Mouse (Mus musculus) layer of hippocampus, postnatal 36 days (tissue): ENCODE data around the gene Scn4a. TPM values are rescaled to one million over a fixed set of nuclear protein-coding genes. Genes with fewer than 3 reads are reported as not detected.

Source experiments
- DNase-seq, 2 experiments: peaks; one replicate each; pipeline ENCODE4 v3.0.0; 2022
- total RNA-seq, 2 experiments: library from RNA; stranded (reverse); gene quantifications; 2 replicates each; pipeline ENCODE4 v1.2.3; 2021

The Scn4a gene
- total RNA-seq, 2 experiments from 2014 or later, result not detected

DNA sequence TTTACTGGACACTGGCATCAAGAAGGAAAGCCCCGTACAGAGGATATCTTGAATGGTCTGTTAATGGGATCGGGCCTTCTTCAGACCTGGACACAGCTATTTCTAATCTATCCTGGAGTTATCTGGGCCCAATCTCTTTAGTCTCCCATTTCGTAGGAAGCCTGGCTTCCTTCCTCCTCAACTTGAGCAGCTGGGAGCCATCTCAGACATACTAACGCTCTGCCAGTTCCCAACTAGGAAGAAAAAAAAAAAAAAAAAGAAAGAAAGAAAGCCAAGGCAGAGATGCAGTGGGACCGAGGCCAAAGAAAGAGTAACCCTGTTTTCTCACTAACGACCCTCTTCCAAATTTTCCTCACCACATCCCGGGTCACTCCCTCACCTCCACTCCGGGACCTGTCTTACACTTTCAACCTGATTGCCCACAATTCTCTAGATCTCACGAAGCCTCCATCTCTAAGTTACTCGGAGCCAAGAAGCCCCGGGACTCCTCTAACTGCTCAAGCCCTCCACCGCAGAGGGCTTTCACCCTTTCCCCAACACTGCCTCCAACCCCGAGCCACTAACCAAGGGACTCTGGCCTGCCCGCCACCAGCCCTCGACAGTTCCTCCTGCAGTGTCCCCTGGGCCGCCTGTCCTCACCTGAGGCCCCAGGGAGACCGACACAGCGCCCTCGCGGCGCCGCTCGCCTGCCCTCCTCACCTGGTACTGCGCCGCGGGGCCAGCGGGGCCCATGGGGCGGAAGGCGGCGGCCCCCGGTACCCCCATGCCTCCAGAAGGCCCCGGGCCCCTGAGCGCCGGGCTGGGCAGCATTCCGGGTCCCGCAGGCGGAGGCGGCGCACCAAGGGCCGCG is 81.1 kb downstream of the Scn4a start:
- peak in 1 of 2 experiments; percentile 38 for DNase-seq

DNA sequence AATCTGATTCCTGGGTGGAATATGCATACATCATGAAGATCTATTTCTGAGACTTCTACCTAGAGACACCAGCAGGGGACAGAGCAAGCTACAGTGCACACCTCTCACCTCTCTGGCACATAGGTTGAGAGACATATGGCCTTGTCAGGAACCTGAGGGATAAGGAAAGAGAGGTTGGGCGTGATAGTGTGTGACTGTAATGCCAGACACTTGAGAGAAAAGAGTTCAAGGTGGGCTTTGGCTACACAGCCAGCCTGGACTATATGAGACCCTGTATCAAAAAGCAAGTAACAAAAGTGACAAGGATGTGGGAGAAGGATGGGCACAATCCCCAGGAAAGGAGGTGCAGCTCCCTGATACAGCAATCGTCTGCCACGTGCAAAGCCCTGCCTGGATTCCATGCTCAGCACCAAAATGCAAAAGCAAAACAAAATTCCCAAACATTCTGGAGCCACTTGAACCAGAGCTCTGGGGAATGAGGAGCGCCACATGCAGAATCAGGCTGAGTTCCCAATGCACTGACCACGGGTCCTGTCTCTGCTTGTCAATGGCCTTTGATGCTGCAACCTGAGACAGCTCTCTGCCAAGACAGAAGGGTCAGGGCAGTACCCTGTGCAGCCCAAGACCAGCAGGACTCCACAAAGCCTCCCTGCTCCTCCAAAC is 81.8 kb downstream of the Scn4a start:
- DNase-seq, result no peak

DNA sequence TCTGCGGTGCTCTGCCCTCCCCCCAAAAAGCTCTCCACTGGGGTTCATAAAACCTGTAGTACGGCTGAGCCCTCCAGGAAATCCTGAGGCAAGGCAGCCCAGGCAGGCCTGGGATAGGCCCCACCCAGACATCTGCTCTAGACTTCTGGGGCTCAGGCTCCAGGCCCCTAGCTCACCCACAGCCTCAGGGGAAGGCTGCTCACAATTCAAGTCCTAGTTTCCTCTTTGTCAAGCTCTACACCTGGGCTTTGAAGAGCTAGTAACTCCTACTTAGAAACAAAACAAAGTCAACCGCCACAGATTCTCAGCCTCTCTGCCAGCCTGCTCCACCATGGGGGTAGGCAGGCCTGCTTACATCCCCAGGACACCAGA is 84.0 kb downstream of the Scn4a start:
- DNase-seq, result no peak

Other genes starting within 250 kb of the Scn4a start
- 1 to 10 TPM in 1 of 2 experiments, not detected in 1; 2.2 TPM for gene Gm10840, start 192.4 kb downstream of the Scn4a start, total RNA-seq
- 100 to 1,000 TPM; 138 to 144 TPM for gene Limd2, start 192.4 kb downstream of the Scn4a start, total RNA-seq
- 10 to 100 TPM; 27.5 to 29.9 TPM for gene Strada, start 151.1 kb downstream of the Scn4a start, total RNA-seq
- gene Ccdc47, start 136.9 kb downstream of the Scn4a start, total RNA-seq, result 100 to 1,000 TPM in 1 of 2 experiments, 10 to 100 TPM in 1; 82.8 to 101 TPM
- gene Ddx42, start 136.4 kb downstream of the Scn4a start, total RNA-seq, result 10 to 100 TPM; 69.9 to 70.9 TPM
- gene Ftsj3, start 97.2 kb downstream of the Scn4a start, total RNA-seq, result 10 to 100 TPM; 30.6 to 31.4 TPM
- gene Psmc5, start 97.1 kb downstream of the Scn4a start, total RNA-seq, result 100 to 1,000 TPM; 163 to 169 TPM
- gene Smarcd2, start 80.3 kb downstream of the Scn4a start, total RNA-seq, result 10 to 100 TPM; 28.5 to 38.9 TPM
- under 1 TPM; 0.17 to 0.18 TPM for gene Tcam1, start 76.6 kb downstream of the Scn4a start, total RNA-seq
- not detected for gene Gh, start 51.4 kb downstream of the Scn4a start, total RNA-seq
- gene Cd79b, start 38.5 kb downstream of the Scn4a start, total RNA-seq, result under 1 TPM in 1 of 2 experiments, not detected in 1; 0.33 TPM
- not detected for gene Prr29, start 12.2 kb upstream of the Scn4a start, total RNA-seq
- 1 to 10 TPM; 2.3 to 2.8 TPM for gene Icam2, start 34.8 kb upstream of the Scn4a start, total RNA-seq
- gene Ern1, start 134.6 kb upstream of the Scn4a start, total RNA-seq, result 10 to 100 TPM in 1 of 2 experiments, 1 to 10 TPM in 1; 9.5 to 10.5 TPM